Mouse (Mus musculus): ENCODE results near the gene Ece1.

DNA sequence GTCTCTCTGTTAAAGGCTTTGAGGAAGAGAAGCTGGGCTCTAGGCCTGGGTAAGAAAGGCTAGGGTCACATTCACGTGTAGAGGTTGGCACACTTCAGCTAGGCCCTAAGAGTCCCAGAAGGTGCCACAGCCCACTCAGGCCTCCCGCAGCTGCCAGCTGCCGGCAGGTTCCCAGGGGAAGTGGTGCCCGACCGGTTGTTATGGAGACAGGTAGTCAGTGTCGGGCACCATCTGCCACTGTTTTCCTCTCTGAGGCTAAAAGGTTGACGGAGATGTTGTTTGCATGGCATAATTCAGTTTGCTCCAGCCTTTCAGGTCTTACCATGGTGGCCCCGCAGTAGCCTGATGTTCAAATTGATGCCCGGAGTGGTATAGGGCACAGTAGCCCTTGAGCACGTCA lies 78.0 kb downstream of the Ece1 start:
- no peak for TF ChIP-seq CTCF (conservative IDR thresholded peaks at IDR 0.05; ENCODE audit: low read length)
- no peak for TF ChIP-seq POU5F1 (IDR thresholded peaks at IDR 0.05; ENCODE audit: borderline replicate concordance, low read length)
